Mouse (Mus musculus) liver (tissue): Measurements from ENCODE around the gene Lcn10.
A peak's percentile ranks its signal among the peaks of the same experiment; 100 is the strongest.
"Not testable (repeated sequence)": the region's sequence is repeated elsewhere in the genome, so short reads cannot be mapped to it uniquely, and the experiment has no call there.

Experiments used
- DNase-seq: peaks from one replicate; pipeline ENCODE4 v3.0.0-alpha.2; 2020; ENCODE audit warnings: mixed read lengths

Gene Lcn10

GRCm38 (mm10) chr2:25682426-25682825, at the start of gene Lcn10:
Gene Lcn10 (plus strand): TSS chr2:25682726.
- no peak for DNase-seq

GRCm38 (mm10) chr2:25633616-25634015, 48.9 kb upstream of the Lcn10 start:
- no peak for DNase-seq

GRCm38 (mm10) chr2:25634046-25634445, 48.5 kb upstream of the Lcn10 start:
- no peak for DNase-seq

DNA sequence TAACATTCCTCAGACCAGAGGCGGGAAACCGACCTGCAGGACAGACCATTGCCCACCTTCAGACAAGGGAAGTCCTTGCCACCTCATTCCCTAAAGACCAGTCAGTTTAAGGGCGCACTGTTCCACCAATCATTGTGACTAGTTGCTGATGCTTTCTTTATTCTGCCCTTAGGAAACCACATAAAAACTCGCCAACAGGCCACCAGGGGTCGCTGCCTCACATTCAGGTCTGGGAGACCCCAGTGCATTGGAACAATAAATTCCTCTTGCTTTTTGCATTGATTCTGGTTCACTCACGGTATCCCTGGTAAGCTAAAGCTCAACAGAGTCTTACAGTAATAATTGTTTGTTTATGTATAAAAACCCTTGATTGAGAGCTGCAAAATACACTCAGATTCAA, 42.6 kb upstream of the Lcn10 start:
- peak; percentile 35 for DNase-seq

- DNase-seq = no peak
Observed at GRCm38 (mm10) chr2:25652902-25653301, 29.6 kb upstream of the Lcn10 start, which contains the start of gene Lcn8. Gene Lcn8 (plus strand): TSS chr2:25653120.

DNA sequence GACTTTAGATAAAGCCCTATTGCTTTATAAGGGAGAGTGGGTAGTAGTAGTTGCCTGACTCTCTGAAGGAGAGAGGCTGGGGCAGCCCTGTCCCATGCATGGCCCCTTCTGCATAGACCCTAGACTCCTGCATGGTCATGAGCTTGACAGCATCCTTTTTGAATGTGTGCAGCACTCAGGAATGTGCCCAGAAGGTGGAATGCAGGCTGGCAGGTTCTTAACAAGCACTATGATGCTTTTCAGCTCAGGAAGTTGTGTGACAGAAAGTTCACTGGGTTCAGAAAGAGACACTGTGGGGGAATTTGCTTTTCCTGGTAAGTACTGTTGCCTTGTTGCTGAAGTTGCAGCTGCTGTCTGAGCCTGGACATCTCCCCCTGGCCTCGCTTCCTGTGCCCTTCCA, 28.0 kb upstream of the Lcn10 start:
- DNase-seq = no peak

DNA sequence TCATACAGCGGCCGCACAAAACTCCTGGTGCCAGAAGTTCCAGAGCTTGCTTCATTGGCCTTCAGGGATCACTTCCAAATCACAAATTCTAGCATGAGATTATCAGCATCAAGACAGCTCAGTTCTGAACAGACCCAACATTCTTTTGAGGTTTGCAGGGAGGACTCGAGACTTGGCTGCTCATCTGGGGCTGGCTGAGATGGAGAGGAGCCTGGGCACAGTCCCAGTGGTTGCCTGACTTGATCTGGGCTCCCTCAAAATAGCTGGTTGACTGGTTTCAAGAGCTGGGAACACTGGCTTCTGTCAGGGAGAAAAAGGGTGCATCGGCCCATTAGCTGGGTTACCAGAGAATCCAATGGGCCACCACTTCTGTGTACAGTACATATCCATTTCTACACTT, 25.8 kb upstream of the Lcn10 start:
- no peak for DNase-seq

DNA sequence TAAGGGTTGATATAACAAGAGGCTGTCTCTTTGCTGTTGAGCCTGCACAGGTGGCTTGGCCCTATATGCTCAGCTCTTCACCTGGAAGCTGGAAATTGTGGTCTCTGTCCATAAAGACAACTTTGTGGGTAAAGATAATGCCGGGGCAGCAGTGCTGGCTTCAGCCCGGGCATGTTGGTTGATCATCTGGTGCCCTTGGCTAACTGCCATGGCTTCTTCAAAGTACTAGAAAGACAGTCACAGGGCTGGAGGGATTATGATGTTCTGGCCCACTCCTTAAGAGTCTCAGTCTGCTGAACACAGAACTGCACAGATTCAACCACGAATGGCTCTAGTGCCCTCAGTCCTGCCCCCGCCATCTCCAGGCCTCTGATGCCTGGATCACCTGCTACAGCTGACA, 25.3 kb upstream of the Lcn10 start:
- no peak for DNase-seq

- DNase-seq = no peak
Observed at GRCm38 (mm10) chr2:25657652-25658051, 24.9 kb upstream of the Lcn10 start, which contains the start of gene Lcn5. Gene Lcn5 (plus strand): TSS chr2:25657952.

DNA sequence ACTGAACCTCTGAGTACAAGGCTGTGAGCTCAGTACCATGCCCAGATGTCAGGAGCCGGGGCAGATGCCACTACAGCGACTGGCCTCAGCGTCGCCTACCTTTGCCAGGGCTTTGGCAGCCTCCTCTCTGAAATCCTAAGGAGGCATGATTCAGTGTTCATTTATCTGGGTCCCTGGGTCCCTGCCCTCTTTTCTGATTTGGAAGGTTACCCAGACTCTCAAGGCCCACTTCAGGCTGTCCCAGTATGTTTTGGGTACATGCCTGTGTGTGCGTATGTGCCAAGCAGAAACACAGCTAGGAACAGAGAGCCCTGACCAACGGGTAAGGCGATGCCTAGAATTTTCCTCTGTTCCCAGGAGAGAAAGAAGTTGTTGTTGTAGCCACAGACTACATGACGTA, 22.2 kb upstream of the Lcn10 start:
- DNase-seq = no peak

GRCm38 (mm10) chr2:25661245-25661970, 21.1 kb upstream of the Lcn10 start:
- no peak for DNase-seq

GRCm38 (mm10) chr2:25663511-25663910, 19.0 kb upstream of the Lcn10 start:
- DNase-seq = peak; percentile 46

GRCm38 (mm10) chr2:25664125-25664524, 18.4 kb upstream of the Lcn10 start:
- no peak for DNase-seq

- no peak for DNase-seq
Observed at GRCm38 (mm10) chr2:25666516-25666915, 16.0 kb upstream of the Lcn10 start.

- no peak for DNase-seq
Observed at GRCm38 (mm10) chr2:25676486-25676885, 6.0 kb upstream of the Lcn10 start, which contains the start of gene Lcn6. Gene Lcn6 (plus strand): TSS chr2:25676786.

- DNase-seq = no peak
Observed at GRCm38 (mm10) chr2:25679559-25679958, 3.0 kb upstream of the Lcn10 start.

- no peak for DNase-seq
Observed at GRCm38 (mm10) chr2:25686941-25687340, 4.4 kb downstream of the Lcn10 start.

DNA sequence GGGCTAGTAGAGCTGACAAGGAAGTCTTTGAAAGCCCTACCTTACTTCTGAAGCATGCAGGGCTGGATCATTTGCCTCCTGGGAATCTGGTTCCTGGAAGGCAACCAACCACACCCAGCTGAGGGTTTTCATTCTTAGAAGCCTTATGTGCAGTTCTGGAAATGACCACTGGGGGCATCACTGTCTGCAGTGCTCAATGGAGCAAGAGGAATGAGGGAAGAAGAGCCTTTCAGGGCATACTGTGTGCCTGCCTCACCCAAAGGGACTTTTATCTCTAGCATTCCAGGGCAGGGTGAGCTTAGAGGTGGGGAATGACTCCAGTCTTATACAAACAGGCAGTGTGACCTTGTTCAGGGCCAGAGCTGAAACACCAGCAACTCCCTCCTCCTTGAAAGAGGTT, 12.1 kb downstream of the Lcn10 start:
- peak; percentile 61 for DNase-seq

DNA sequence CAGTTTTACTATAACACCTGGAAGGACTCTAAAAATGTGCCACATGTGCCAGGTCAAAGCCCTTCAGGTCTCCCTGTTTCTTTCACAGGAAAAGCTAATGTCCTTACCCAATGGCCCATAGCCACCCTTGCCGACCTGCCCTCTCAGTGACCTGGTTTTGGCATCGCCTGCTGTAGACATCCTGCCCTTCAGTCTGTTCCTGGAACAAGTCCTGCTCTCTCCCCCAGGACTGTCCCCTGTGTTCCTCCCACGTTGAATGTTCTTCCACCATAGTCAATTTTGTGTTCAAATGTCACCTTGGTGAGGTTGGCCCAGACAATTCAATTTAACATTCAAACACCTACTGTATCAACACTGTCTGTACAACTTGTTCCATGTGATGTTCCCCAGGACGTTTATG, 14.4 kb downstream of the Lcn10 start:
- no peak for DNase-seq

GRCm38 (mm10) chr2:25698696-25699095, 16.2 kb downstream of the Lcn10 start:
- no peak for DNase-seq

DNA sequence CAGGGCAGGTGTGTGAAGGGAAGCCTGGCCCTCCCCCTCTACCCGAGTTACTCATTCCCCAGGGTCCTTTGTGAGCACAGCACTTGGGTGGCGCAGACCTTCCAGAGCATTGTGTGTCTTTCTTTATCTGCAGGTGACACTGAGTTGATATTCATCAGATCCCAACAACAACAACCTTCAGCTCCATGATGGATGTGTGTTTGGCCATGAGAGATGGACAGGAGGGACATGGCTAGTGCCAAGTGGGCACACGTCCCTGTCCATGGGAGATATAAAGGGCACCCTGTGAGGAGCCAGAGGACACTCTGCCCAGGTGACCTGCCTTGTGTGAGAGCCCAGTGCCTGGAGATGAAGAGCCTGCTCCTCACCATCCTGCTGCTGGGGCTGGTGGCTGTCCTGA, 17.2 kb downstream of the Lcn10 start, which contains the start of gene Obp2a:
Gene Obp2a, plus strand, starts transcription at position 301 of the 400 bp plus-strand sequence.
- not testable (repeated sequence) for DNase-seq

GRCm38 (mm10) chr2:25701001-25701400, 18.5 kb downstream of the Lcn10 start:
- no peak for DNase-seq

DNA sequence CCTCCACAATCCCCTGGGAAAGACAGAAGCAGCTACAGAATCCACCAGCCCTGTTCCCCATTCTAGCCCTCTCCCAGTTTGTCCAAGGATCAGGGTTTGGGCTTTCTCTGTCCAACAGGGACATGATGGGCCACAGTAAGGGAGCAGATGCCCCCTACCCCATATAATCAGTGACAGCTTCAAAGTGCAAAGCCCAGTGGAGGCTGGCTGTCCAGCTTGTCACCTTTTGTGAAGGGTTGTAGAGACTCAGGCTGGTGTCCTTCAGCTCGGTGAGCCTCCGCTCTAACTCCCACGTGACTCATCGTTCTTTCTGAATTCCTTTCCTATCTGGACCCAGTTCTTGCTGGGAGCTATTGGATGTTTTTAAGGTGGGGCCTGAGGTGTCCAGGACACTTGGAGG, 21.2 kb downstream of the Lcn10 start:
- no peak for DNase-seq

GRCm38 (mm10) chr2:25706643-25707481, 24.3 kb downstream of the Lcn10 start, which contains the start of gene Bmyc:
Gene Bmyc (plus strand): TSS chr2:25706739.
- DNase-seq = peak; percentile 73
